Mouse (Mus musculus): ENCODE measurements around the gene Tpte.
"Not testable (repeated sequence)": the region's sequence is repeated elsewhere in the genome, so short reads cannot be mapped to it uniquely, and the experiment has no call there.

Tpte gene

DNA sequence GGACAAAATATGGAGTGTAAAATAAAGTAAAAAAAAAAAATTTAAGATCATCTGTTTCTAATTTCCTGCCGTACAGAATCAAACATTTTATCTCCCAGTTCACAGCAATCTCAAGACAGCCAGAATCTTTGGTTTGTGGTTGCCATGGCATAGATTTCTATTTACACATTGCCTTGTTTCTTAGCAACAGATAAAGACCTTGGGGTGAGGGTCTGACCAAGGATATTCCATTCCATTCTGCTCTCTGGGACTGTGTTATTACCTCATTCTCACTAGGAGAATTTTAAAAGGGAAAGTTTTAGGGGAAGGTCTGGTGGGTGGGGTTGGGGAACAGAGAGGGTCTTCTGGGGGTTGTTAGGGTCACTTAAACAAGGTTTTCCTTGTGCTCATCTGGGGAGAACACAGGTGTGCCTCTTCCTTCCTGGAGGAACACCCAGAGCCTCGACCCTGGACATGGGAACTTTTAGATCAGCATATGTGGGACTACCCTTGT, at the start of gene Tpte:
TSS of gene Tpte (plus strand) at position 443 of the 493 bp plus-strand sequence.
- DNase-seq (ENCODE audit: low read depth, low spot score): no peak

DNA sequence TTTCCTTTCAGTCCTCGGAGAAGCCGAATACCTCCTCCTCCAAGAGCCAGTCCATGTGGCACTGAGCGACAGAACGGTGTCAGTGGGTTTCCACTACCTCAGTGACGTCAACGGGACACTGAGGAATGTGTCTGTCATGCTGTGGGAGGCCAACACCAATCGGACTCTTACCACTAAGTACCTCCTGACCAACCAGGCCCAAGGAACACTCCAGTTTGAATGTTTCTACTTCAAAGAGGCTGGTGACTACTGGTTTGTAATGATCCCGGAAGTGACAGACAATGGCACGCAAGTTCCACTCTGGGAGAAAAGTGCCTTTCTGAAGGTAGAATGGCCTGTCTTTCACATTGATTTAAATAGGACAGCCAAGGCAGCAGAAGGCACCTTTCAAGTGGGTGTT, 40.3 kb upstream of the Tpte start:
- DNase-seq (ENCODE audit: low read depth, low spot score): no peak

DNA sequence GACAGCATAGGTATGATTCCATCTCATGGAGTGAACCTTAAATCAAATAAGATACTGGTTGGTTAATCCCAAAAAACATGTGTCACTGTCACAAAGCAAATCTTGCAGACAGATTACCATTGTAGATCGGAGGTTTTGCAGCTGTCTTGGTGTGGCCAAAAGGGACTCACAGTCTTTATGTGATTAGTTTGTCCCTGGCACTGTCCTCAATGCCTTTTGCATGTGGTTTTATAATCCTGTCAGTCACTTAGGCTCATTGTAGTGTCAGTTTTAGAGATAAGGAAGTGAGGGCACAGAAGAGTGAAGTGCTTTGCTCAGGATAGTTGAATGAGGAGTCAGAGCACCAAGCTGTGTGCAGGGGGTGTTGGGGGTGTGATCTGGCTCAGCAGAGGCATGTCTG, 37.6 kb upstream of the Tpte start:
- no peak for DNase-seq (ENCODE audit: low read depth, low spot score)

DNA sequence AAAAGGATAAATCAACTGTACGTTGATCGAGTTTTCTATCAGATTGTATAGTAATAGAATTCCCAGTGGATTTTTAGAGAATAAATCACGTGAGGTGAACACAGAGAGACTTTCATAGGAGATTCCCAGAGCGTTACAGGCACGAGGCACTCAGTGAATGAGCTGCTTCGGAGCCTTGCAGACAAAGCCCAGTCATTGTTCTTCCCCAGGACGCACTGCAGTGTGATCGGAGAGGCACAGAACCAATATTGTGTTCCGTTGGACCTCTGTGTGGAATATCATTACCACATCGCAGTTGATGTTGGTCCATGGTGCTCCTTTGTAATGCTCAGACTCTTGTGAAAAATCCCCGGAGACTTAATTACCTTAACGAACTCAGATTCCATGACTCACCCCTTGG, 35.3 kb upstream of the Tpte start:
- no peak for DNase-seq (ENCODE audit: low read depth, low spot score)

DNA sequence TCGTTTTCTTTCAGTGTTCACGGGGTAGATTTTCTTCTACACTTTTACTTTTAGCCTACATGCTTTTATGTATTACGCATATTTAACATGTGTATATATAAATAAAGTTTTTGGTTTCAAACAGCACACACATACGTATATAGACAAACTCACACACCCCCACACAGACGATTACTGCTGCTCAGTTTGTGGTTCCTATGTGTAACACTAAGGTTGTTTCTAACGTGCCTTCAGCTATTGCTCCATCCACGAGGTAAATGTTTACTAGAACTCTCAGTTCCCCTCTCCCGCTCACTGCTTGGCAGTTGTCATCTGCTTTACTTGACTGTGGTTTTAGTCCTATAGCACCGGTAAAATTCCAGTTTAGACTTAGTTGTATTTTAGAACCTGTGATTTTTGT, 34.2 kb upstream of the Tpte start:
- DNase-seq (ENCODE audit: low read depth, low spot score): no peak

DNA sequence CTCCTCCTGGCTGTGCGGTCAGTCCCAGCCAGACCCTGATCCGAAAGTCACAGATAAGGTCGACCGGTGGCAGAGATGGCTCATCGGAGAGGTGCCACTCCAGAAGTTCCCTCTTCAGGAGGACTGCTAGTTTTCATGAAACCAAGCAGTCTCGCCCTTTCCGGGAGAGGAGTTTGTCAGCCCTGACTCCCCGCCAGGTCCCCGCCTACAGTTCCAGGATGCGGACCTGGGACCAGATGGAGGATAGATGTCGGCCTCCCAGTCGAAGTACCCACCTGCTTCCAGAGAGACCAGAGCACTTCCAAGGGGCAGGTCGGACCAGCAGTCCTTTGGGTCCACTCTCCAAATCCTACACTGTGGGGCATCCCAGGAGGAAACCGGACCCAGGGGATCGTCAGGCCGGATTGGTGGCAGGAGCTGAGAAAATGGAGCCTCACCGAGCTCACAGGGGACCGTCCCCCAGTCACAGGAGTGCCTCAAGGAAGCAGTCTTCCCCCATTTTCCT, 24.2 kb upstream of the Tpte start:
- no peak for DNase-seq (ENCODE audit: low read depth, low spot score)

DNA sequence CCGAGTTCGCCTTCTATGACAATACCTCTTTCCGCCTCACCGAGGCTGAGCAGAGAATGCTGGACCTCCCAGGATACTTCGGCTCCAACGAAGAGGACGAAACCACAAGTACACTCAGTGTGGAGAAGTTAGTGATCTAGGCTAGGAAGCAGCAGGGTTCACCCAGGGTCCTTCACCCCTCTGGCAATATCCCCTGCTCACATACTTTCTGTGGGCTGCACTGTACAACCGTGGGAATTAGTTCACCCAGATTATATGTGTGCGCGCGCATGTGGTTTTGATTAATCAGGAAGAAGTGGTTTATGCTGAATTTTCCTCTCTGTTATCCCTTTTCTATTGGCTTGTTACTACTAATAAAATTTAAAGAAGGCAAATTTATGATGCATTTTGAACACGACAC, 23.7 kb upstream of the Tpte start:
- no peak for DNase-seq (ENCODE audit: low read depth, low spot score)

DNA sequence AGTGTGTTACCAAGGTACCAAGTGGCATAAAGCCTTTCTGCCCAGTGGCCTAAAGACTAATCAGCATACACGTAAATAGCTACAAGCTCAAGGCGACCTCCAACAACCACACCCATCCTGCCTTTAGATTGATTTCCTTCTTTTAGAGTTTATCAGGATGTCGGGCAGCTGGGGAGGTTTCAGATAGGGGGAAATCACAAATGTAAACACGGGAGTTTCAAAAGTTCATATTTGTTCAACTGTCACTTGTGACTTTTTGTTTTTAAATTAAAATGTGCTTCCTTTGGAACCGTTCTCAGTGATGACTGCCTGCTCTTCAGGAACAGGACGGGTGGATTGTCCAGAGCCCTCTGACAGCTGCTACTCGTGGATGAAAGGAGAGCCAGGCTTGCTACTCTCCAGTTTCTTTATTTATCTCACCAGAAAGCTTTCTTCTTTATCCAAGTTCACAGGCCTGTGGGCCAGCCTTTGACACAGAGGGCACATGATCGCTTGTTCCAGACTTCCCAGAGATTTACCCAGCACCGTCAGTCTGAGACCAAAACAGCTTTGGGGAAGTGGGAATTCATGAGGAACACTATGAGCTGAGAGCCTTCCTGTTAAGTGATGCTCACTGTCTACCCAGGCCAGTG, 23.0 kb upstream of the Tpte start:
- DNase-seq (ENCODE audit: low read depth, low spot score): no peak

DNA sequence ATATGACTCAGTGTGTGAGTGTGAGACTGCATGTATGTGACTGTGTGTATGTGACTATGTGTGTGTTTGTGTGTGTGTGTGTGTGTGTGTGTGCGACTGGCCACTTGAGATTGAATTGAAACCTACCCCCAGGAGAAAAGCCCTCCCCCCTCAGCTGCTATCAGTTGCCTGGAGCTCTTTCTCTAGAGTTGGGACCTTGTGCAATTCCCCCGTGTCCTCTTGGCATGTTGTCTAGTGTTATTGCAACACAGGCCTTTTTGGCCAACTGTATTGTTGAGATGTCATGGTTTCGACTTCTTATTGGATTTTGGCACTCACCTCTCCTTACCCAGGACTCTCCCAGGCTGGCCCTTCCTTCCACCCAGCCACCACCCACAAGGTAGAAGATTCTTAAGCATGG, 21.0 kb upstream of the Tpte start:
- DNase-seq (ENCODE audit: low read depth, low spot score): no peak

DNA sequence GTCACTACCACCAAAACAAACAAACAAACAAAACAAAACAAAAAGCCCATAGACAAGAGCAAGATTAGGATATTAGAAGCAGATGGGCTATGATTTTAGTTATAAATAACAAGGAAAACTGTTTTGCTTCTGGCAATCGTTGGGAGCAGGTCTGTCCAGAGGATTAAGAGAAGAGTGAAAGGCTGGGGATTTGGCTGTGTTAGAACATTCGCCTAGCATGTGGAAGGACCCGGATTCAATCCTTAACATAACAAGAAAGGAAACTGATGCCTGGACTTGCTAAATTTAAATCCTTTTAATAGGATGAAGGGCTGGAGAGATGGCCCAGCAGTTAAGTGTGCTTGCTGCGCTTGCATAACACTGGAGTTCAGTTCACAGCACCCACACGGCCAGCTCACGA, 18.9 kb upstream of the Tpte start:
- DNase-seq (ENCODE audit: low read depth, low spot score): no peak

DNA sequence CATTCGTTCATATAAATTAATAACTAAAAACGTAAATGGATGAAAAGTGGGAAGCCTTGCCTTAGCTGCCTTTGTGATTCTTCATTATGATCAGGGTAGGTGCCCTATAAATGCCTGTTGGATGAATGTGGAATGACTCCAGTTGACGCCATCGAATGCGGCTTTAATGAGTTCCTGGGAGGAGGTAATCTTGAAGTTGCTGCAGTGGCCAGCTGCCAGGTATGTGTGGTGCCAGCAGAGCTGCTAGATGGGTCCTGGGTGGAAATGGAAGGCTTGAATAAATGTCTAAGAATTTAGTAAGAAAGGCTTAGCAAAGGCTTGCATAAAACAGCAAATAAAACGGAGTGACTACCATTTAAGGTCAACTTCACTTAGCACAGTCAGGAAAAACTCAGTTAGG, 18.5 kb upstream of the Tpte start:
- DNase-seq (ENCODE audit: low read depth, low spot score): no peak

DNA sequence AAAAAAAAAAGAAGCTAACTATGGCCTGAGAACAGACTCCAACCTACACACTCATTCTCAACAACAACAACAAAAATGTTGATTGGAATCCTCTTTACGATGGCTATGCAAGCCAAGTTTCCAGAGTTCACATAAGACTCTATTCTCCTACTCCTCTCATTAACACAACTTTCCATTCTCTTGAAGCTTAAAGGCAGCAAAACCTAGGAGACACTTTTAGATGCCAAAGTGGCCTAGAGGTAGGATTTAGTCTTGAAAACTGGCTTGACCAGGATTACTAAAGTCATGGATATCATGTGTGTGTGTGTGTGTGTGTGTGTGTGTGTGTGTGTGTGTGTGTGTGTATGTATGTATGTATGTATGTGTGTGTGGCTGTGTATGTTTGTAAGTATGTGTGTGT, 18.0 kb upstream of the Tpte start:
- DNase-seq (ENCODE audit: low read depth, low spot score): no peak

DNA sequence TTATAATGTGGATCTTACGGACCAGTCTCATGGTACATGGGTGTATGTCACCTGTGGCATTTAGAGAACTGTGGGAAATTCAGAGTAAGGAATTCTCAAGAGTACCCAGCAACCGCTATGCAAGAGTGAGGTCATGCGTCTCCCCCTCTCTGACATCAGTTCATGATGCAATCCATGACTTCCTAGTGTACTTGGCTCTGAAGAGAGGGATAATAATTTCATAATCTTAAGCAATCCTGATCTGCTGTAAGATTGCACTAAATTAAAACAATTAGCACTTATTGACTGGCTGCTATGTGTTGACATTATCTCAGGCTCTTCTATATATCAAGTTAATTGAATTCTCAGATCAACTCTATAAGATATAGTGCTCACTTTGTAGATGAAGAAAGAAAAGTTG, 16.4 kb upstream of the Tpte start:
- no peak for DNase-seq (ENCODE audit: low read depth, low spot score)

DNA sequence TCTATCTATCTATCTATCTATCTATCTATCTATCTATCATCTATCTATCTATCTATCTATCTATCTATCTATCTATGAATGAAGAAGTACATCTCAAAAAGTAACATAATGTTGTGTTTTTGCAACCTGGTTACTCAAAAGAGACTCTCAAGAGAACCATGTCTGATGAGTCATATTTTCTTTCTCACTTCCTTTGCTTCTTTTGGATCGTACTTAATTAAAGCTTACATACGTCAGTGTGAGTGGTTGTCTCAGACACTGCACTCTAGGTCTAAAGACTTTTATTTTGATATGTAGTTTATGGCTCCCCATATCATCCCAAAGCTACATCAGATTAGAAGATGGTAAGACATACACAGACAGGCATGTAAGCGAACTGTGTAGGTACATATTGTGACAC, 10.1 kb upstream of the Tpte start:
- DNase-seq (ENCODE audit: low read depth, low spot score): no peak

DNA sequence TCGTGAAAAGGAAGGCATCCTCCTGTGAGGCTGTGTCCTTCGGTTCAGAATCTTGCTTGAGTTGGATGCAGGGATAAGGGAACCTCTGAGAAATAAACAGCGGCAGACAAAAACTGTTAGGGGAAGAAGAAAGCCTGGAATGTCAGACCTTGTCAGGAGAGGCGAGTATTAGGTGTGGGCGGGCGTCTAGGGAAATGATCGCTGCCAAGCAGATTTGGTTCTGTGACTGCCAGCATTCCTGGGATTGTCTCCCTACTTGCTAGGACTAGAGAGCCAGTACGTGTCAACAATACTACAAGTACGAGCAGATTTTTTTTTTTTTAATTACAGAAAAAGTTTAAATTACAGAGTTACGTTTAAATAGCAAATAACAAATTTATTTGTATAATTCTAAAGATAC, 8.6 kb upstream of the Tpte start:
- DNase-seq (ENCODE audit: low read depth, low spot score): no peak

DNA sequence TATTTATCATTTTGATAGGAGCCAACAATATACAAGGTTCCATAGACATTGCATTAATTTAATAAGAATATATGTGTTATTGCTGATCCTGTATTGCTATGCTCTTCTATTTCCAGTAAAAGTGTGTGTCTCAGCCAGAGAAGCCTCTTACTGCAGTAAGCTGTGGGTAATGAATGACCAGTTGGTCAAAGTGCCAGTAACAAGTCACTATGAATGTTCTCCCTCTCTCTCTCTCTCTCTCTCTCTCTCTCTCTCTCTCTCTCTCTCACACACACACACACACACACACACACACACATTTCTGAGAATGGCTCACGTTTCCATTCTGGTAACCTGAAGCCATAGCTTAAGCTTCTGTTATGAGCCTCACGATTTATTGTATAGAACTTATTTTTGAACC, 19.1 kb downstream of the Tpte start:
- no peak for DNase-seq (ENCODE audit: low read depth, low spot score)

DNA sequence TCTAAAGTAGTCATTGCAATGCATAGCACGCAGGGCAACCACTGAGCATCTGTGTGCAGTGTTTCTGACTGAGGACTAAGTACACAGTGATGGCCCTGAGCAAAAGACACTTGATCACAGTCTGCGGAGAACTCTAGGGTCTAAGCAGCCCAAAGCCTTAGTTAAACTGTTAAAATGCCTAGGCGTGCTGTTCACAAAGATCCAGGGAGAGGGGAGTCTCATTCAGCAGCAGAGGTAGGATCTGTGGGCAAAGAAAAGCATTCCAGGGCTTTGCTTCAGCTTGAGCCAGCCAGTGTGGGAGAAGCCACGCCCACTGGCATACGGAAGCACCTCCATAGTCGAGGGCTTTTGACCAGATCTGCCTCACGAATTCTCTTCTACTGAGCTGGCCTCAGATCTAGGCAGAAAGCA, 19.7 kb downstream of the Tpte start:
- DNase-seq (ENCODE audit: low read depth, low spot score): no peak

DNA sequence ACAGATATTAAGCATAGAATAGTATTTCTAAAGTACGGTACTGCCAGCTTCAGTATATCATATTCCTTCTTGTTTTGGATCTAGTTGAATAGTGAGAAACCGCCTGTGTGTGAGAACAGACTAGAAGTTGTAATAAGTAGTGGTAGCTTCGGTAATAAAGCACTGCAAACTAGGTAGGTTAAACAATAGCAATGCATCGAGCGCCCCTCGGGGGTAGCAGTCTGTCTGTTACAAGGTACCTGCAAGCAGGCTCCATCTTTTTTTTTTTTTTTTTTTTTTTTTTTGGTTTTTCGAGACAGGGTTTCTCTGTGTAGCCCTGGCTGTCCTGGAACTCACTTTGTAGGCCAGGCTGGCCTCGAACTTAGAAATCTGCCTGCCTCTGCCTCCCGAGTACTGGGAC, 20.8 kb downstream of the Tpte start:
- not testable (repeated sequence) for DNase-seq (ENCODE audit: low read depth, low spot score)

DNA sequence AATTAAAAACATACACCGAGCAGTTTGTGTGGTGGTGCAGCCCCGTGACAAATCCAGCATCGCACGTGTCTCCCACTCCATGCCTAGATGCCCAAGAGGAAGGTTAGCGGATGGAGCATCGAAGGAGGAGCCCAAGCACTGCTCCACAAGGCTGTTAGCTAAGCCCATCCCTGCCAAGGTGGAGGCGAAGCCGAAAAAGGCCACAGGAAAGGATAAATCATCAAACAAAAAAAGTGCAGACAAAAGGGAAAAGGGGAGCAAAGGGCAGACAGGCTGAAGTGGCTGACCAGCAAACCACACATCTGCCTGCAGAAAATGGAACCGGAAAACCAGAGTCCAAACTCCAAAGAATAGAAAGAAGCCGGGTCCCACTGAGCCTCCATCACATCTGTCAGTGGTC, 23.8 kb downstream of the Tpte start:
- no peak for DNase-seq (ENCODE audit: low read depth, low spot score)

DNA sequence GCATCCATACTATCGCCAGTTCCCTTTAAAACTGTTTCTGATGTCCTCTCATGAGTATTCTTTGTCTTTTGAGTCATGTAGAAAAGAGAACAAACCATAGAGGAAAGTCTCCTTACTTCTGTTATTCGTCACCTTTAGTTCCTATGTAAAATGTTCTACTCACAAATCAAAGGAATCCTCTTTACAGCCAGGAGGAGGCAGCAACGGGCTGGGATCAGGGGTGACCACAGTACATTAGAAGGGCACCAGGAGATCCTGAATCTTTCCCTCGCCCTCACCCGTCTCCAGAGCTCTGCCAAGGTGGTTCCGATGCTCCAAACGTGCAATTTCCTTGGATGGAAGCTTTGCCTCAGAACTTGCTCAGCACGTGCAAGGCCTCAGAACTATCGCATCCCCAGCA, 28.2 kb downstream of the Tpte start:
- no peak for DNase-seq (ENCODE audit: low read depth, low spot score)

DNA sequence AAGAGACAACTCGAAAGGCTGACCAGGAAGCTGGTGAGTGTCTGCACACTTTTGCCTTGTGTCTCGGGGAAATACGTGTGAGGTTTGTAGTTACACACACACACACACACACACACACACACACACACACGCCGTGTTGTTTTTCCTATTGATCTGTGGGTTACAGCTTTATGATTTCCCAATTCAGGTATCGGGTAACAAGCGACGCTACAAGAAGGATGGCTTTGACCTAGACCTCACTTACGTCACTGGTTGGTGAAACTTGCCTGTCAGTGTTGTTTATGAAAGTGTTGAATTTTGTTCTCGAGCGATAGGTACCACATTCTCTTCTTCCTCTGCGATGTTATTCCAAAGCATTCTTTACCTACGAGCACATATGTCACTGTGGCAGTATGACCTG, 52.2 kb downstream of the Tpte start:
- no peak for DNase-seq (ENCODE audit: low read depth, low spot score)

DNA sequence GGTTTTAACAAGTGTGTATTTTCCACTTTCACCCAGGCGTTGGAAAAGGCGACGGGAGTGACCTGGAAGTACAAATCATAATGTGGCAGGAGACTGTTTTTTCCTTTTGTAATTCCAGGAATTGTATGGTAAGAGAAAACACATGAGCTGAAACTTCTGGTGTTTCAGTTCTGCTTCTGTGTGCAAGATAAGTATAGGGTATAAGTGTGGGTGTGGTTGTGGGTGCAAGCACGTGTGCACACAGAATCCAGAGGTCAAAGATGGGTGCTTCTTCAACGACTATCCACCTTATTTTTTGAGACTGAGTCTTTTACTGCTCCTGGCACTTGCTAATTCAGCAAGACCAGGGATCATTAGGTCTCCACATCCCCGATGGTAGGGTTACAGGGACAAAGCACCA, 76.1 kb downstream of the Tpte start:
- no peak for DNase-seq (ENCODE audit: low read depth, low spot score)

DNA sequence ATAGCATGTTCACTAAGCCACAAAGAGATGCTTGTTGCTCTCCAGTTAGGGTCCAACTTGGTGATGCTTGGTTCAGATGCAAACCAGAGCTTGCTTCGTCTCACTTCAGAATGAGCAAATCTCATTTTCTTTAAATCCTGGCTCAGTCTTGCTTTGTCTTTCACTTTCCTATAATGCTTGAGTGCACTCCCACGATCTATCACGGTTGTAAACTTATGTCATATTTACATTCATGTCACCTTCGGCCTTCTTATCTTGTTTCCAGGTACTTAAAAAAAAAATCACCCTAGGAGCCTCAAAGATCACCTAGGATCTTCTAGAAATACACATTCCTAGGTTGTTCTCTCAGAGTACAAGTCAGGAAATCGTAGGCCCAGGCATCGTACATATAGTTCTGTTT, 76.6 kb downstream of the Tpte start:
- DNase-seq (ENCODE audit: low read depth, low spot score): no peak

DNA sequence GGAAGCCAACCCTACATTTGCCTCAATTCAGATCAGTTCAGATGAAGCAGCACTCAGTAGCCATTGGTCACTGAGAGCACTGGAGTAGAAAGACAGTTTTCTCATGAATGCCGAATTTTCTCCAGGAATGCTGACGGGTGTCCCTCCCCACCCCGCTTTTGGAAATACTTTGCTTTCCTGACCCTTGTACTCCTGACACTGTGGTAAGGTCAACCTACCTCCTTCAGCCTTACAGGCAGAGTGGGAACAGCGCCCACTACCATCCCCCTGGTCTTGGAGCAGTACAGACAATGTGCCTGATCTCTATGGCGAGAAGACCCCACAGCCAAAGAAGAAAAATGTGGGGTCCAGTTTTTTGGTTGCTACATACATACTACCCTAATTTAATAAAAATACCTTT, 93.1 kb downstream of the Tpte start:
- DNase-seq (ENCODE audit: low read depth, low spot score): no peak
